Mouse (Mus musculus) cerebral cortex, adult 2 months (tissue): ENCODE data around the gene Abcb9.

Source experiments
- WGBS: fragments of 180-500 bp; shearing (Covaris S2); methylation state at CpG from one replicate; pipeline ENCODE4 v1.1.7; 2018; 5-methylcytosine and 5-hydroxymethylcytosine counted together

Gene Abcb9

DNA sequence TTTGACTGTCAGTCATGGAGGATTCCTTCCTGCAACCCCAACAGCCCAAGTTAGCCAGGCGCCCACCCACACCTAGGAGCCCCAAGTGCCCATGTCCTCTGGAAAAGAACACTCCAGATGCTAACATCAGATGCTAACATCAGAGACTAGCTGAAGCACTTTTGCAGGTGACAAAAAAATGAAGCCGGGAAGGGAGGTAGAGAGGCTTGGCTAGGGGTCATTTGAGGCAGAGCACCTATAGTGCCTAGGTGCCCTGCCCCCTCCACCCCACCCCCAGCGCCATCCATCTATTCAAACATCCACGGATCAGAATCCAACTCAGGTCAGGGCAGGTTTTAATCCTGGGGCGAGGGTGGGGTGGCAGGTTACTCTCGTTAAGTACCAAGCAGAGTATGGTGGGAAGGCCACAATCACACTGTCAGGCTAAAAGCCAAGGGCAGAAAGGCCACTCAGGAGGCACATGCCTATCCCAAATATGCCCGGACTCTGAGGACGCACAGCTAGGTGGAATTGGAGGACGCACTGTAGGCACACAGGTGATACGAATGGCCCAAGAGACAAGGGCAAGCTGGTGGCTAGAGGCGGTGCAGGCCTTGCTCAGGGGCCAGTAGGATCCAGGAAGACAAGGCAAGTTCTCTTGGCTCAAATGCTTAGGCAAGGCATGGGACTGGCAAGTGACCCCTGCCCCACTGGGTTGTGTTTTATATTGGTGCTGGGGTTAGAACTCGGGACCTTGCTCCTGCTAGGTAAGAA is 1.6 kb downstream of the Abcb9 start:
- 66% methylated on average over 12 of the region's 12 CpGs for WGBS

DNA sequence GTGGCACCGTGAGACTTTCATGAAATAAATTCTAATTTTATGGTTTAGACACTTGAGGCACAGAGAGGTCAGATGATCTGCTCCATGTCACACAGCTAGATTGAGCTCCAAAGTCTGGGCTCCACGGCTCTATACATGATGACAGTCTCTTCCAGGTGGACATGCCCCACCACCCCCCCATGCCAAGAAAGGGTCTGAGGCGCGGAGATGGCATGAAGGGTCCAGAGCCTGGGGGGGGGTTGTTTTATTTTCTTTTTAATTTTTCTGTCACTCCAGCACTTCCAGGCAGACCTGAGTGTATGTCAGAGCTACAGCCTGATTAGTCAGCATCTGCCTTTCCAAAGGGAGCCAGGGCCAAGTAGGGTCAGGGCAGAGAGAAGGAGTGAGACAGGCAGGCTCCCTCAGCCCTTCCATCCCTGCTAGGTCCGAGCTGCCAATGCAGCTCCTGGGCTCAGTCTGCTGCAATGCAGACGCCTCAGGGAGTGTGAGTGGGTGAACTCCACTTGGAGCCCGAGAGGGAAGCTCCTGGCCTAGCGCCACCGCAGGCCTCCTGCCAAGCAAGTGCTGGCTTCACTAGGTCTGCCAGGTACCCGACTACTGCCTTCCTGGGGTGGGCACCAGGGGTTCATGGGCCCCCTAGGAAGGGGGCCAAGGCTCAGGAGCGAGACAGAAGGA is 2.3 kb downstream of the Abcb9 start:
- 35% methylated on average over 11 of the region's 11 CpGs for WGBS

DNA sequence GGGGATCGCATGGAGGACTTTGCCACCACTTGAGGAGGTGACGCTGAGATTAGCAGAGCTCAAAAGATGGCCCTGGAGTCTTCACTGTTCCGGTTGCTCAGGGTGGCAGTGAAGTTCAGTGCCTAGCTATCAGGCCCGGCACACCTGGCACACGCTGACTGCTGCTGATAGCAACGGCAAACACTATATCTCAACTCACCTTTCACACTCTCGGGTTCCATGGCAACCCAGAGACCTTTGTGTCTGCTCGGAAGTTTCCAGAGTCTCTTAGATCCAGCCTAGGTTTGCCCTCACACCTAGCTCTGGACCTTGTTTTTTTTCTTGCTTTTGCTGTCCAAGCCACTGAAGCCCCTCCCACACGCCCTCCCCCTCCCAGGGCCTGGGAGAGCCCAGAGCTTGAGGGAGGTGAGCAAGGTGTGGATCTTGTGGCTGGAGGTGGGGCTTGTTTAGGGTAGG is 3.6 kb downstream of the Abcb9 start:
- 69% methylated on average over 9 of the region's 9 CpGs for whole genome bisulfite sequencing

DNA sequence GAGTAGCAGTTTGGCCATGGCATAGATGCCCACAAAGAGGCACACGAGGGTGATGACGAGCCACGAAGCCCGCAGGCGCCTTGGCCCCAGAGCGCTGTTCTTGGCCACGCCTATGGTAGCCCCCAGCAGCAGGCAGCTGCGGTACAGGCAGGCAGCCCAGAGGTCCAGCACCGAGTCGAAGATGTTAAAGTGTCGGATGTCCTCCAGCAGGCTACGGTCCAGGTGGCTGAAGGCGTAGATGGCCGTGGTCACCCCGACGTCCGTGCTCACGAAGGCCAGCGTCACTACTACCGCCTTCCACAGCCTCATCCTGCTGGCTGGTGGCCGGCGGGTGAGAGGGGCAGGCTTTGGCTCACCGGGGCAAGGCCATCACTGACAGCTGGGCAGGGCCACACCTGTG is 5.7 kb downstream of the Abcb9 start:
- 91% methylated on average over 23 of the region's 23 CpGs for WGBS

DNA sequence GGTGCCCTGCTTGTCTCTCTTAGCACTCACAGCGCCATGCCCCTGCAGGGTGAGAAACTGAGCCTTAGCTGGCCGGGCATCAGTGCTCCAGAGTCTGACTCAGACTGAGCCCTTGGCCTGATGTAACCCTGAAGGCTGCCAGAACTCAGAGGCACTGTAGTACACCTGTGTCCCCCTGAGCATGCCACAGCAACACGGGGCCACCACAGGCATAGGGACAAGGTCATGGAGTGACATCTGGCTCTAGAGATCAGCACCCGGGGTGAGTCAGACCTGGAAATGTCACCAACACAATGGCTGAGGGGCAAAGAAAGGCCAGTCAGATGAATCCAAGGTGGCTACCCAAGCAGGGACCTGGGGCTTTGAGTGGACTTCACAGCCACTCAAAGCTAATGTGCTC is 8.7 kb downstream of the Abcb9 start:
- 73% methylated on average over 4 of the region's 4 CpGs for WGBS

DNA sequence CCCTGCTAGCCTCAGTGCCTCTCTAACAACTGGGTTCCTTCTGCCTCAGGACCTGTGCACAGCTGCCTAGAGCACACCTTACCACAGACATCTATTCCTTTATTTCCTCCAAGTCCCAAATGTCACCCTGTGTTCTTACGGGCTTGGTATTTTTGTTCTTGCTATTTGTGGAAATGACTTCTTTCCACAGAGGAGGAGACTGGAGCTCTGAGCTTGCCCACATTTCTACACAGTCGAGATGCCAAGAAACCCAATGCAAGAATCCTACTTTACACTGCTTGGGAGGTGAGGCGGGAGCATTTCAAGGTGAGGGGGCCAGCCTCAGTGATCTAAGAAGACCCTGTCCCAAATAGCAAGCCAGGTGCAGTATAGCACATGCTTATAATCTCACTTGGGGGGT is 10.1 kb downstream of the Abcb9 start:
- WGBS, result 40% methylated on average over 3 of the region's 3 CpGs

DNA sequence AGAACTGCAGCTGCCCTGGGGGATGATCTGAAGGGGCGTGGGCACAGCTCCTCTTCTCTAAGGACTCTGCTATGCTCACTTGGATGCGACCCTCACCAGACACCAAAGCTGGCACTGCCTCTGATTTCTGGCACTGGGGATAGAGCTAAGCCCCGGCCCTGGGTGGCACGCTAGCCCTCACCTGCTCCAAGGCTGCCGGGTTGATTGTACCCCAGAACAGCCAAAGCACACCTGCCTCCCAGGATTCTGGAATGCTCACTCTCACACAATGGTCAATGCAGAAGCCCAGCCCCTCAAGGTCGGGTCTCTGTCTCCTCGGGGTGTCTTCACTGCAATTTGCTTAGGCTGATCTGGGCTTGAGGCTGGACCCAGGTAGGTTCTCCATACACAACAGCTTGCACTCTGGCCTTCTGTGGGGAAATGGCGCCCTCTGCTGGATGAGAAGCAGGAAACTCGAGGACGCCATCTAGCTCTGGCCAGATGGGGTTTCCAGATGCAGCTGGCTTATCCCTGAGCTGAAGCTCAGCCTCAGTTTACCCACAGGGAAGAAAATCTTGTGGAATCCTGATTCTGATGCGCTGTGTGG is 10.9 kb downstream of the Abcb9 start:
- 34% methylated on average over 11 of the region's 11 CpGs for WGBS

DNA sequence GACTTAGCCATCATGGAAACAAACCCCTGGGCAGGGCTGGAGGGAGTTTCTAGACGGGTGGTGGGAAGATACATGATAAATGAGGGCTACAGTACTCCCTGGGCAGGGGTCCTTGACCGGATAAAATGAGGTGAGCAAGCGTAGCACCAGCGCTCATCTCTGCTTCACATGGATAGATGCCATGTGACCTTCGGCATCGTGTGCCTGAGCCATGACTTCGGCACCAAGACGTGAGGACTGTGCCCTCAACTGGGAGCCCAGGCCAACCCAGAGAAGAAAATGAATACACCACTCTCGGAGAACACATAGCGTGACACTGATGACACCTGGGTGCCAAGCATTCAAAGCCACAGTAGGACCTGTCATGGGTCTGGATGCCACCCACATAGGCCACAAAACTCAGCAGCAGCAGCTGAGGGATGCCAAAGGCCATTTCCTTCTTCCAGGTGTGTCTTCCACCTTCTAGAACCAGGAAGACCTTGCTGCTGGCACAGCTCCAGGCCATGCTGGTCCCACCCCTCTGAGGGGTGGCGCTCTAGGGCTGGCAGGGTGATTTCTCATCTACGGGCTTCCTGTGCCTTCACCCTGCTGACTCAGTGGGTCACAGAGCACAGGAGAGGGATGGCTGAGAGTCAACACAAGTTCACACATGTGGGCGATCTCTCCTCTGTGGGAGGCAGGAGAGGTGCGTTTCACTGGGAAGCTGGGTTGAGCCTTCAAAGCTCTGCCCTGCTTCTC is 11.6 kb downstream of the Abcb9 start:
- WGBS, result 75% methylated on average over 14 of the region's 14 CpGs

DNA sequence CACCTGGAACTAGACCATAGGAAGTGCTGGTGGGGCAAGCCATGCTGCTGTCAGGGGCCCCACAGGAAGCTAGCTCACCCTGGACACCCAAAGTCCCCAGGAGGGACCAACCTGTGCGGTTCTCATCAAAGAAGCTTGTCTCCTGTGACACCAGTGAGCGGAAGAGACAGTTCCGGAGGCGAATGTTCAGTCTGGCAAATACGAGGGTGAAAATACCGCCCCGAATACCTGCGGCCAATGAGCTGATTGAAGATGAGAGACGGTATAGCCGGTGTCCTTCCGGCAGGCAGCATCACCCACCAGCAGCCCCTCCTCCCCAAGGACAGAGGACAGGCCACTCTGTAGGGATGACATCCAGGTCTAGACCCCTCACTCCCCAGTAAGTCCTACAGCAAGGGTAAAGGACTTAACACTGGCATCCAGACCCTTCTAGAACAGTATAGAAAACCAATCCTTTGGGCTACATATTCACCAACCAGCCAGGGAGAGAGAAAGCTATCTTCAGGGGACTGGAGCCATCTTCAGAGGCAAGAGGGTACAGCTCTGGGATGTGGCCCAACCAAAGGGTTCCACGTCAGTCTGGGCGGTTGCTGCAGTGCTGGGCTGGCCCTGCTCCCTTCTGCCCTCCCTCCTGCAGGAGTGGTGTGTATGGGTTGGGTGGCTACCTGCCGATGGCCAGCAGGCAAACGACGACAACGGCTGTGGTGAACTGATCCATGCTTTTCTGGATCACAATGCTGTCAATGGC is 12.5 kb downstream of the Abcb9 start:
- 86% methylated on average over 17 of the region's 17 CpGs for WGBS

DNA sequence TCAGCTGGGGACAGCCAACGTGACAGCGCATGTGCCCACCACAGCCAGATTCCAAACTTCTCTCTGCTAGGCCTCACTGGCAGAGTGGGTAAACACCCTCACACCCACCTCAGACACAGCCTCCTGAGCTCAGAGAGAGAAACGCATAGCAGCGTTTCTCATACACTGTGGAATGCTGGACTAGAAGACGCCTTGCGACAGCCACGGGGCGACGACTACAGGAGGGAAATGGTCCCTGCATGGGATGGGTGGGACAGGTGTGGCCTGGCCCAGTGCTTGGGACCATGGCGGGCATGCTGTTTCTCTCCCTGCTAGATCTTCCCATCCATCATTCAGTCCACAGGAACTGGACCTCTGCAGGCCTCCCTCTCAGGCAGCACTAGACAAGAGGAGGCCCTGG is 13.2 kb downstream of the Abcb9 start:
- 69% methylated on average over 10 of the region's 10 CpGs for WGBS

DNA sequence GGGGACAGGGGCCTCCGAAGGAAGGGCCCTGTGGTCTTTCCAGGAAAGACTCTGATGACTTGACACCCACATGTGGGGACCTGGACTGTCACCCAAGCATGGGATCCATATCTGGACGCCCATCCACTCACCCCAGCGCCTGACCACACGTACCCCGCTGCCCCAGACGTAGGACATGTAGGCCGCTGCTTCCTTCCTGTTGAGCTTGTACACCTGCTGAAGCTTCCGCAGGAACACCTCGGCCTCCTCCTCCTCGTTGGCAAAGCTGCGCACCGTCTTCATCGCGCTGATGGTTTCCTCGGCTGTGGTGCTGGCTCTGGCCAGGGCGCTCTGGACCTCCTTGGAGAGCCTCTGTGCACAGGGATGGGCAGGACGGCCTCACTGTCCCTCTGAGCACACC is 15.7 kb downstream of the Abcb9 start:
- WGBS, result 89% methylated on average over 17 of the region's 17 CpGs

DNA sequence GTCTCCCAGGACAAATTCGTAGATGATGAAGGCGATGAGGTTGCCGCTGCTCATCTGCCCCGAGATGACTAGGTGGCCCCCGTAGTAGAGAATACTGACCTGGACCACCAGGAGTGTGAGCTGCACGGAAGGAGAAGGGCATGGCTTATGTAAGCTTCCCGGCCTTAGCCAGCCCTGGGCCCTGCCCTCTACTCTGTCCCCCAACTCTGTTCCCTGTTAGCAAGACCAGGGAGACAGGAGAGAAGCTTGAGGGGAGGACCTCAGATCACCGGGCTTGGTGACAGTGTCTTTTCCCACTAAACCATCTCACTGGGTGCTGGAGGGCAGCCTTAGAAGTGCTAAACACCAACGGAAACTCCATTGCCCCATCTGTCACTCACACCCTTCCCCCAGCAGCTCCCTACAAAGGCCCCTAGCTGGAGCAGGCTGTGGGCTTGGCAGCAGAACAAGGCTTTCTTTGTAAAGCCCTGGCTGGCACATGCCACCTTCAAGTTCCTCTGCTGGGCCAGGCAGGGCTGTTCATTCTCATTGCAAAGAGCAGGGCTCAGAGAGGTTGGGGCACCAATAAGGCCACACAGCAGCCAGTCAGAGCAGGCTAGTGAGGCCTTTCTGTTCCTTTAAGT is 16.7 kb downstream of the Abcb9 start:
- 45% methylated on average over 9 of the region's 9 CpGs for WGBS

DNA sequence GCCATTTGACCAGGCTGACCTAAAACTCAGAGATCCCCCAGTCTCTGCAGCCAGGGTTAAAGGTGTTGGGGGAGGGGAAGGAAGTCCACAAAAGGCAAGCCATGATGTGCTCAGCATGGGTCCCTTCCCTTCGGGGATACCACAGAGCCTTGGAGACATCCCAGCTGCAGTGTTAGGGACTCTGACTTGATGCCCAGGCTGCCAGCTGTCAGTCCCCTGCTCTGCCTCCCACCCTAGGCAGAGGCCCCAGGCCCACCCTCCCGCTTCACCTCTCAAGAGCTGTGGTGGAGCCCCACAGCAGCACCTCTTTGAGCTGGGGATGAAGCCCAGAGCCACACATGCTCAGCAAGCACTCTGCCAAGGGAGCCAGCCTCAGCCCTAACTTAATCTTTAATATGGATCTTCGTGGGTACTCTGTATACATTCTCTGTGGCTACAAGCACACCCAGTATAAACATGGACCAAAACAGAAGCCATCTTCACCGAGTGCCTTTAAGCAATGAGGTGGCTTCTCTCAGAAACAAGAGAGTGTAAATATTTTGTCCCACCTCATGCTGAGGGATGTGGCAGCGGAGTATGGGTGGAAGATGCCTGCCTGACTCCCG is 17.6 kb downstream of the Abcb9 start:
- 54% methylated on average over 6 of the region's 6 CpGs for WGBS

DNA sequence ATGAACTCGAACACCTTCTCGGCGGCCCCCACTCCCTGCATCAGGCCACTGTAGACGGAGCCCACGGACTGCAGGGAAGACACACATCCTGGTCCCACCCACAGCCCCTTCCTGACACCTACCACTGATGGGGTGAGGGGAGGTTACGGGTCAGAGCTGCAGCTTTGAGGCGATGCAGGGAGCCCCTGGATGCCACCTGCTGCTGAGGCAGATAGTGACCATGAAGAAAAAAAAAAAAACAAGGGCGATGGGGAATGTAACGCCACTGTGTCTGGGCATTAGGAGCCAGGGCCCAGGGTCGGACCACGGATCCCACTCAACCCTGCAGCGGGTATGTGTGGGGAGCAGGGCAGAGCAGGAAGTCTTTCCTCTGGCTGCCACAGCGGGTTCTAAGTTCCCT is 18.4 kb downstream of the Abcb9 start:
- 85% methylated on average over 13 of the region's 13 CpGs for WGBS

DNA sequence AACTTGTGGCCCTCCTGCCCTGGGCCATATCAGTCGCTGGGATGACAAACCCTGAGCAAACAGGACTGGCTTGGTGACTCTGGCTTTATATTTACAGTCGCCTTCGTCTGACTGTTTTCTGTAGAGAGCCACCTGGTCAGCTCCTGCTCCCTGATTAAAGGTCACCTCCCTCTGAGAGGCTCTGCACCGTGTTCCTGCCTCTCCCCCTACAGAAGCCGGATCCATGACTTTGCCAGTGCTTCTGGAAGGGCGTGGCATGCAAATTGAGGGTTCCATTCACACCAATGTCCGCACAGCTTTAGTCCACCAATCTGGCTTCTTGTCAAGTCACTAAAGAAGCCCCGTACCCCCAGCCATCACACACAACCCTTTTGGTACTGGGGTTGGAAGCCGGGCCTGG is 19.0 kb downstream of the Abcb9 start:
- WGBS, result 75% methylated on average over 9 of the region's 9 CpGs

DNA sequence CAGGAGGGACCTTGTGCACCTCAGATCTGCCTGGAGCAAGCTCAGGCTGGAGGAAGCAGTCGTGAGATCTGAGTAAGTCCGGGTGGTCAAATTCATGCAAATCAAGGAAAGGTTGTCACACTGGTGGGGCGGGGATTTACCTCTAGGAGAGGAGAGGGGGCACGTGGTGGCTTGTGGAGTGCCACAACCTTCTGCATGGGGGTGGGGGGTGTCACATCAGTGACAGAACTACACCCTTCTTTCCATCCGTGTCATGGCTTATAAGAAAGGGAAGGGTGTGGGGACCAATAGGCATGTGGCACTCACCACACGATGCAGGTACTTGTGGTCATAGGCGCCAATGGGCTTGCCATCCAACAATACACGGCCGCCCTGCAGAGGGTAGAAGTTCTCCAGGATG is 19.9 kb downstream of the Abcb9 start:
- 83% methylated on average over 9 of the region's 9 CpGs for WGBS

DNA sequence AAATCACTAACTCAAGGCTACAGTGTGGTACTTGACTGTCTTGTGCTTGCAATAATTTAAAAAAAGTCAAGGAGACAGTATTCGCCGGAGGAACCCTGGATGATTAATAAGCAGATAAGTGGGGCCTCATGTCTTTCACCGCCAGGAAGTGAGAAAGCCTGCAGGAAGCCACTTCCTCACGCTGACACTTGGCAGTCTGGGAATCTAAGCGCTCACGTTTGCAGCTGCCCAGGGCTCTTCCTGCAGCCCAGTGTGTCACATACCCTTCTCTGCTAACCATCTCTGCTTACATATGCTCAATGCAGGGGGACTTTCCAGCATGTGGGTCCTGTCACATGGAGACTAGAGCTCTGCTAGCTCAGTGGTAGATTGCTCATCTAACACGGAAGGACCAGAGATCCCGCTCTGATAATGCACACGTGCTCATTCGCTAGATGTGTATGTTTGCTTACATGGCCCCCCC is 20.7 kb downstream of the Abcb9 start:
- 60% methylated on average over 10 of the region's 10 CpGs for WGBS

DNA sequence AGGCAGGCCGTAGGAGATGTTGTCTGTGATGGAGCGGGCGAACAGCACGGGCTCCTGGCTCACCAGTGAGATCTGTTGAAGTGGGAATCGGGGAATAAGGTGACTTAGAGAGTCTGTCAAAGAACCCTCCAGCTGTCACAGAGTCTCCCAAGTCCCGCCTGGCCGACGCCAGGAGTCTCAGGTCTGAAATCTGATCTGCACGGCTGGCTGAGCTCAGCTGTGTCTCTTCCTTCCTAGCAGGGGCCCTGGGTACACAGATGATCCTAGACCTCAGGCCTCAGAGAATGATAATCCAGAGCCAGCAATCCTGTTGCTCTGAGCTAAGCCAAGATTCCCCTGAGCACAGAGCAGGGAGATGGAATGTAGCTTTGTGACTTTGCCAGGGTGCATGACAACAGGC is 21.9 kb downstream of the Abcb9 start:
- WGBS, result 84% methylated on average over 9 of the region's 9 CpGs

DNA sequence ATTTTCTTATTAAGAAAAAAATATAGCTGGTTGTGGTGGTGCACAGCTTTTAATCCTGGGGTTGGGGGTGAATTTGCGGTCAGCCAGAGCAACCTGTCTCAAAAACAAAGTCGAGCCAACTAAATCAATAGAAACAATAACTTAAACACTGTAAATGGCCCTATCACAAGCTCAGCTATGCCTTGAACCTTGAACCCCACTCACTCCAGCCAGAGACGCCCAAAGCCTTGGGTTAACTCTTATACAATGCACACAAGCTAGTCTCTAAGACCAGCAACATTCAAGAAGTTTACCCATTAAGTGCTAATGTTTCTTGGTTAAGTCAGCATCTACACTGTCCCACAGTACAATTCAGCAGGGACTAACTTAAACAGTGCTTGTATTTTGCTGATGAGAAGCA is 25.9 kb downstream of the Abcb9 start:
- 91% methylated on average over 3 of the region's 3 CpGs for WGBS

DNA sequence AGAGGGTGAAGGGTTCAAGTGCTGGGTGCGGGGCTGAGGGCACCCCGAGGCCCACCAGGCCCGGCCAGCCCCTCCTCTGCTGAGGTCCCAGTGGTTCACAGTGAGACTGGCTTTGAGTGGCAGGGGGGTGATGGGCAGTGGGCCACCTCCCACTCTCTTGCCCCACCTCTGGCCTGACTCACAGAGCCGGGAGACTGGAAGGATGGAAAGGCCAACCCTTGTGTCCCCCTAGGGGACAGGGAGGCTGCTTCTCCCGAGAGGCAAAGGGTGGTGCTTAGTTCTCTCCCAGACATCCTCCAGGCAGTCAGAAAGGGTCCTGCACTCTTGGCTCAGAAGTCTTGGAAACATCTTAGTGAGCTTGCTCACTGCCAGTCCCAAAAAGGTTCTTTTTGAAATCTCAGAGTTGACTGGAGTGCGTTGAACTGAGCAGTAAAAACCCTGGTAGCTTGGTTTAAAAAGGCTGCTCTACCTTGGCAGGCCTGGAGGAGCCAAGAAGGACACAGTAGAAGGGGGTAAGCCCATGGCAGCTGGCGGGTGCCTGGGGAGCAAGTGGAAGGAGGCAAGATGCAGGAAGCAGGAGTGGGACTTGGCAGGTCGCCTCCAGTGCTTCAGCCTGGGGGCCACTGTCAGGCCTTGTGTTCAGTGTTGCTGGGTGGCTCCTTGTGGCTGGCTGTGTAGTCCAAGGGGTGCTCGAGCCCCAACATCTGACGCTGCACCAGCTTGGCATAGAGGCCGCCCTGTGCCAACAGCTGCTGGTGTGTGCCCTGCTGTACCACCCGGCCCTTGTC is 33.4 kb downstream of the Abcb9 start:
- 67% methylated on average over 12 of the region's 12 CpGs for WGBS
